Mouse (Mus musculus): ENCODE results near the gene Rhbdd1.

DNA sequence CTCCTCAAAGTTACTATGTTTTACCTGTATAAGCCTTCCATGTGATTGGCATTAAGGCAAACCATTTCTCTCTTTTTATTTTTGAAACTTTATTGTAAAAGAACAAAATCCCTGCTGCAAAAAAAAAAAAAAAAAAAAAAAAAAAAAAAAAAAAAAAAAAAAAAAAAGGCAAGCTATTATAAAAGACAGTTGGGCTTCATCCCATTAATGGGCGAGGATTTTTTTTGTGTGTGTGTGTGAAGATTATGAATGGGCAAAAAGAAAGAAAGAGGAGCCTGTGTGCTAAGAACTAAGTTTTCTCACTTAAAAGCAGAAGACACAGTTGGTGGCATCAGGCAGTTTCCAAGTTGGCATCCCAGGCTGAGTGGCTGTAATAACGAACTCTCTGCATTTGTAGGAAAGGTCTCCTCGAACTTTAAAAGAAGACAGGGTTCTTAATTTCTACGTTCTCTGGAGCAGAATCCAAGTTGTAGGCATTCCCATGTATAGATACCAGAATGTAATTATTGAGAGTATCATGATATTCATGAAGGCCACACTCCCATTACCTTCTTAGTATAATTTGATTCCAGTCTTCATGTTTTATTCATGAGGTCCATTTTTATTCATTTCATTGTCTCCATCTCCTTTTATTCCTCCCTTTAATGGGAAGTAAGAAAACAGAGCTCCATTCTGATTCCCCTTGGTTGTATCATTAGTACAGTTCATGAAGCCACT lies 13.1 kb downstream of the Rhbdd1 start:
- no peak for TF ChIP-seq CTCF (IDR thresholded peaks at IDR 0.05; ENCODE audit: borderline replicate concordance, insufficient read depth, low read depth, low read length)
- no peak for TF ChIP-seq POLR2A (IDR thresholded peaks at IDR 0.05; ENCODE audit: borderline replicate concordance, insufficient read depth, low read length)
